Mouse (Mus musculus): Measurements from ENCODE around the gene Zdhhc14.

Gene Zdhhc14

DNA sequence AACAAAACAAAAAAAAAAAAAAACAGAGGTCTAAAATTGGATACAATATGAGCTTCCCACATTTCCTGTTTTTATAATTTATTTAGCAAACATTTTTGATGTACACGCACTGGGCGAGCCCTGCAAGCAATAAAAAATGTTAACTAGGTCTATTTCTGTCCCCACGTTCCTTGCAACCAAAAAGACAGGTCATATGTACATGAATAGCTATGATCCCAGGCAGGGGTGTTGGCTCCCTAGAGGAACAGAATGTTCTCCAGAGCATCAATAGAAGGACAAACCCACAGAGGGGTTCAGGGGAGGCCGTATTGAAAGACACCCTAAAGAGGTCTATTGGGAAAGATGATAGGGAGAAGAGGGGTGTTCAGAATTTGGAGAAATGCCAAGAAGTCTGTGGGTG lies 106.6 kb downstream of the Zdhhc14 start:
- no peak for TF ChIP-seq GATA4 (IDR thresholded peaks at IDR 0.05; ENCODE audit: insufficient replicate concordance, low read length)

DNA sequence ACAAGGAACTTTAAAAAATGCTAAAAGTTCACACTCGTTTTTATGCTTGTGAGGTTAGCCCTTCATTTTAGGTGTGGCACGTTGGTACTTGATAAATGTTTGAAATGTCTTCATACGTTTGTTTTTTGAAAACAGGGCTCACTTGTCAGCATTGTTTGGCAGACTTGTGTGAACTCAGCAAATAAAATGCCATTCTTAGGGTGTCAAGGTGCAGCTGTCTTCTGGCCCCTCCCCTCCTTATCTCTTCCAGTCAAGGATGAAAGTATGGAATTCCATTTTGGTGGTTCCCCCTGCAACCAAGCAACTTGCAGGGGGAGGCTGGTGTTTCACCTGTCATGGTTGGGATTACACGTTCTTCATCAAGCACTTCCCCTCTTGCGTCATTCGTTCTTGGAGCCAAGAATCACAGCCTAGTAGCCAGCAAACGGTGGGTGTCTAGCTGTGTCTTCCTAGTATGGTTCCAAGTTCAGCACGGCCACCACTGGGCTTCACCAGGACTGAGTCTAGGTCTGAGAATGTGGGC lies 108.2 kb downstream of the Zdhhc14 start:
- no peak for TF ChIP-seq GATA4 (IDR thresholded peaks at IDR 0.05; ENCODE audit: insufficient replicate concordance, low read length)

DNA sequence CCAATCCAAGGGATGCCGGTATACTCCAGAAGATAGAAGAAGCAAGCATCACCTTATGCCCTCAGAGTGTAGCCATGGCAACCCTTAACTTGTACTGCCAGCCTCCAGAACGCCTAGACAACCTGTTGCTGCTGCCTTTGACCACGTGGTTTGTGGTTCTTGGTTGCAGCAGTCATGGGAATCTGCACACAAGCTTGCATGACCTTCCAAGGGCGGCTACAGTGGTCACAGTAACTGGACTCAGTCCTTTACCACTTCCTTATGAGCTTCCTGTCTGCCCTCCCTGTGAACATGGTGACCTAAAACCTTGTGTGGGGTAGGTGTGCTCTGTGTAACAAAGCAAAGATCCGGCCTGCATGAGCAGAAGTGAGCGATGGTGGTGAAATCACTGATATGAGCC lies 109.6 kb downstream of the Zdhhc14 start:
- TF ChIP-seq GATA4 (IDR thresholded peaks at IDR 0.05; ENCODE audit: insufficient replicate concordance, low read length) = no peak

DNA sequence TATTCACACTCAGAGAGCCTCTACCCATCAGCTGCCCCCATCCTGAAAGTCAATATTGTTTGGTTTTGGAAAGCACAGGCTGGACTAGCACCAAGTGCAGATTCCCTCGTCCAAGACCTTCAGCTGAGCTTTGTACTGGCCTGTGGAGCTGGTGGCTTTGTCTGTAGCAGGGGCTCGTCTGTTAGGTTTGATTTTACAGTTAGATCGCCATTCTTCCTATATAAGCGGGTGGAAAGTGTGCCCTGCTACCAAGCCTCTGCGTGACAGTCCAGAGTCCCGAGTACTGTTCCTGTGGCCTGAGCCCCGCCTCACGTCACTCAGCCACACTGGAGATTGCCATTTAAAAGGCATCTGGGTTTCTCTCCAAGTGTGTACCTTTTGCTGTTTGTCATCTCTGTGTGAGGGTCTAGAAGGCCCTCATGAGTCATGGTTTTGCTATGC lies 113.8 kb downstream of the Zdhhc14 start:
- TF ChIP-seq GATA4 (IDR thresholded peaks at IDR 0.05; ENCODE audit: insufficient replicate concordance, low read length) = no peak

DNA sequence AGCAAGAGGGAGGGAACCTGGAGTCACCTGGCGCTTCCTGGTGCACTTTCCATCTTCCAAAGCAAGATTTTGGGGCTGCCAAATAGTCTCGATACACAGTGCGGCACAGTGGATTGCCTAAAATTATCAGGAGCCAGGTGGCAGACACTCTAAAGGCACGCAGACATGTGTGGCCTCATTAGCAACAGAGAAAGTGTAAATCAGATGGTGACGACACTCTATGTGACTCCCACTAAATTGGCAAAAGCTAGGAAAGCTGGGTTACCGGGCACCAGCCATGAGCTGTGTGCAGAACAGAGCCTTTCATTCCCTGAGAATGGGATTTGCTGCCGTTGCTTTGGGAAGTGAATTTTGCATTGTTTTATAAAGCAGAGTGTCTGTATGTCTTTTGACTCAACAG lies 115.0 kb downstream of the Zdhhc14 start:
- no peak for TF ChIP-seq GATA4 (IDR thresholded peaks at IDR 0.05; ENCODE audit: insufficient replicate concordance, low read length)

DNA sequence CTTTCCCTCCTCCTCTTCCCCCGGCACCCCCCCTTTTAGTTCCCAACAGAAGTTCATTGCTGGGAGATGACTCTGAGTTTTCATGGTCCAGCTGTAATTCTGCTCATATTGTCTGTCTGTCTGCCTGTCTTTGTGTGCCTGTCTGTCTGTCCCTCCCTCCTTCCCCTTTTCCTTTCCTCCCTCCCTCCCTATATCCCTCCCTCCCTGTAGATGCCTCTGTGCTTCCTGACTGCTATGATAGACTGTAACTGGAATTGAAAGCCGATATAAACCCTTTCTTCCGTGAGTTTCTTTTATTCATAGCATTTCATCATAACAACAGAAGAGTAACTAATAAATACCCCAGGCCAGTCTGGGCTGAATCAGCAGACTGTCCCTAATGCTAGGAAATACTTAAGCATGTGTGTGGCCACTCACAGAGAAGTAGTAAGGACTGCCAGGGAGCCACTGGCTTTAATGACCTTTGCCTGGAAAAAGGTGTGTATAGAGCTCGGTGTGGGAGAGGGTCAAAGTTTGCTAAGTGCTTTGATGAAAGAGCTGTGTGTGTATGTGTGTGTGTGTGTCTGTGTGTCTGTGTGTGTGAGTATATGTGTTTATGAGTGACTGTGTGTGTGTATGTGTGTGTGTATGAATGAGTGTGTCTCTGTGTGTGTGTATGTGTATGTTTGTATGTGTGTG lies 117.7 kb downstream of the Zdhhc14 start:
- TF ChIP-seq GATA4 (IDR thresholded peaks at IDR 0.05; ENCODE audit: insufficient replicate concordance, low read length) = no peak

DNA sequence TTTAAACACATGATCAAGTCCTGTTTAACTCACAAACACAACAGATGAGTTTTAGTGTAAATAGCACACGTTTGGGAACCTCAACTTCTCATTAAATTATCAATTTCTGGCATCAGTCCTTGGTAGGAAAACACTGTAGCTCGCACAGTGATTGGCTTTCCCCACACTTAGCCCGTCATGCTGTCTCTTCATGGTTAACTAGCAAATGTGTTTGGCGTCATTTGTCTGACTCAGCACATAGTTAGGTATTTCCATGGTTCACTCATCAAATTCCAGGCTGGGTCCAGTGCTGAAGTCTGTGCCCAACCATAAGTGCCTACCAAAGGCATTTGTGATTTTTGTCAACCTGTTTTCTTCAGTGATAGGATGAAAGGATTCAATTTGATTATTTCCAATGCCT lies 119.9 kb downstream of the Zdhhc14 start:
- no peak for TF ChIP-seq GATA4 (IDR thresholded peaks at IDR 0.05; ENCODE audit: insufficient replicate concordance, low read length)

DNA sequence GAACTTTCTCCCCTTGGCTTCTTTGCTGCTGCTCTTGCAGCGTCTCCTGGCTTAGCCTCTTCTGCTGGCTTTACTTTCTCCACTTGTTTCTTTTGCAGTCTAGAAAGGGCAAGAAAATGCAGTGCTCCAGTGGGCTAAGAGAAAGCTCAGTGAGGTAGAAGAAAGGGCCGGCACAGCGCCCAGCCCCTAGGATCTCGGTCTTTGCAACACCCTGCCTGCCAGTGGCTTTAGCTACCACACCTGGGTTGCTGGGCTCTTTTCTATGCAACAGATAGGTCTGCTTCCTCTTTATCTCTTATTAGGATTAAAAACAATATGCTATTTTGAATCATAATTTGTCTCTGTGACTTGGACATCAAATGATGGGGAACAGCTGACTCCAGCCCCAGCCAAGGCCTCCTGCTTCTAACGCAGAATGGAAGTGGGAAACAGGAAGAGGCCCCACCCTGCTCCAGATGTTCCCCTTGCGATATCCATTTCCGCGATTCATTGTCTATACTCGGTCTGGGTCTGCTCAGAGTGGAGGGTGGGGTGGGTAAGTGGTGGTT lies 122.5 kb downstream of the Zdhhc14 start:
- TF ChIP-seq GATA4 (IDR thresholded peaks at IDR 0.05; ENCODE audit: insufficient replicate concordance, low read length) = peak; percentile 71; the same call in 1 of the 2 replicates

DNA sequence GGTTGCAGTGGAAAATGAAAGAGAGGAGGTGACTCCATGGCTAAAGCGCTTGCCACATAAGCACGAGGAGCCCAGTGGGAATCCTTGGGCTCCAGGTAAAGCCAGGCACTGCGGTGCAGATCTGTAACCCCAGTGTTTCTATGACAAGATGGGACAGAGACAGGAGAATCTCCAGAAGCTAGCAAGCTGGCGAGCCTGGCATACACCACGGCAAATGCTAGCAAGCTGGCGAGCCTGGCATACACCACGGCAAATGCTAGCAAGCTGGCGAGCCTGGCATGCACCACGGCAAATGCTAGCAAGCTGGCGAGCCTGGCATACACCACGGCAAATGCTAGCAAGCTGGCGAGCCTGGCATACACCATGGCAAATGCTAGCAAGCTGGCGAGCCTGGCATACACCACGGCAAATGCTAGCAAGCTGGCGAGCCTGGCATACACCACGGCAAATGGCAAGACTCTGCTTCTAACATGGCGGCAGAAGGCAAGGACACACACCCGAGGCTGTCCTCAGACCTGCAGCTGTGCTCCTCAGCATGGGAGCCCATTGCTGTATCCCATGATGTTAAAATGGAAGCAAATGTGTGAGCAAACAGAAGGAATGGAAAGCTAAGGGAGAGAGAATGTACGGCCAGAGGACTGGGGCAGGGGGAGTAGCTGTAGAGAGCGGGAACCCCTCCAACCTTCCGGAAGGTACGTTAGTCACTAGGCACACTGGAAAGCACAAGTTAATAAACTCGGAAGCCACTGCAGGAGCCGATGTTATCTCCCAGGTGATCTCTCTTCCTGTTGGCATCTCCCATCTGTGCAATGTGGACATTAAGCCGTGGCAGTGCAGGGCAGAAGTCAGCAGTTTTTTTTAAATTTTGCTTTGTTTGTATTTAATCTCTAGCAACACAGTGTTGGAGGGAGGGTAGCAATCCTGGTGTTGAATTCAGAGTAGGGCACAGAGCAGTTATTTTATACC lies 129.6 kb downstream of the Zdhhc14 start:
- no peak for TF ChIP-seq GATA4 (IDR thresholded peaks at IDR 0.05; ENCODE audit: insufficient replicate concordance, low read length)

DNA sequence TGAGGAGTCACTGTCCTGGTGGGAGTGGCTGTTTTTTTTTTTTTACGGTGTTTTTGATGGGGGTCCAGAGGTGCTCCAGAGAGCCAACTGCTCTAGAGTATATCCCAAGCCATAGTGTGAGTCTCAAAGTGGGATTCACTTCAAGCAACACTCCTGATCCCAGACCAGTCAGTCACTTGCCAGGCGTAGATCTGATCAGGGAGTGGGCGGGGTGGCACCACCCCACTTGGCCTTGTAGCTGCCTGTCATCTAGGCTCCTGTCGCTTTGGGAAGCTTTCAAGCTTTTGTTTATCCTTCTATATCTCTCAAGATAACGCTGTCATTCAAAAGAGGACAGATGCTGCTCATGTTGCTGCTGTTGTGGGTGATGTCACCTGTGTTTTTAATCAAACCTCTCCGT lies 130.4 kb downstream of the Zdhhc14 start:
- no peak for TF ChIP-seq GATA4 (IDR thresholded peaks at IDR 0.05; ENCODE audit: insufficient replicate concordance, low read length)

DNA sequence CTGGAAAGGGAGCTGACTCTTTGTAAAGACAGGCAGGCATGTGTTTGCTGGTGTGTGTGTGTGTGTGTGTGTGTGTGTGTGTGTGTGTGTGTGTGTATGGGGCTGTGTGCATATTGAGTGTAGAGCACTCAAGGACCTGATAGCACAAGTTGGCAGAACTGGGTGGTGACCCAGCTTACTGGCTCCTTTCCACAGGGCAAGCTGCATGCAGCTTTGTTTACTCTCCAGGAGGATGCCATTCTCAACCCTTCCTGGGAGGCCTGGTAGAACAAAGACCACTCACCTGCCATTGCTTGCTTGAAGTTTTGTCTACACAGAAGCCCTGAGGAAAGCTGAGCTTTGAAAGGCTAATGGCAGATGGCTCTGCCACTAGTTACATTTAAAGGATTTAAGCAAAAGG lies 130.8 kb downstream of the Zdhhc14 start:
- no peak for TF ChIP-seq GATA4 (IDR thresholded peaks at IDR 0.05; ENCODE audit: insufficient replicate concordance, low read length)

DNA sequence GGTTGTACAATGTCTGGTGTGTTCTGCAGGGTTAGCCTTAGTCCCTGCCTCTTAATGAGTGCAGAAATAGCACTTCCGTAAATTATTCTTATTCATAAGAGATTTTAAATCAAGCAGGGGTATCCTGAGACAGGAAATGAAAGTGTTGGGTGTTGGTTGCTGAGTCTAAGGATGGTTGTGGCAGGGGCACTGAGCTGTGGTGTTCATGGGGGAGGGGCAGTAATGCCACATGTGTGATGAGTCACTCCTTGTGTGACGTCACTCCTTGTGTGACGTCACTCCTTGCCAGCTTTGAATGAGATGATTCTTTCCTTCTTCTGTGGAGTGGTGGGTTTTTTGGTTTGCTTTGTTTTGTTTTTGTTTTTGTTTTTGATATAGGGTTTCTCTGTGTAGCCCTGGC lies 134.0 kb downstream of the Zdhhc14 start:
- TF ChIP-seq GATA4 (IDR thresholded peaks at IDR 0.05; ENCODE audit: insufficient replicate concordance, low read length) = no peak

DNA sequence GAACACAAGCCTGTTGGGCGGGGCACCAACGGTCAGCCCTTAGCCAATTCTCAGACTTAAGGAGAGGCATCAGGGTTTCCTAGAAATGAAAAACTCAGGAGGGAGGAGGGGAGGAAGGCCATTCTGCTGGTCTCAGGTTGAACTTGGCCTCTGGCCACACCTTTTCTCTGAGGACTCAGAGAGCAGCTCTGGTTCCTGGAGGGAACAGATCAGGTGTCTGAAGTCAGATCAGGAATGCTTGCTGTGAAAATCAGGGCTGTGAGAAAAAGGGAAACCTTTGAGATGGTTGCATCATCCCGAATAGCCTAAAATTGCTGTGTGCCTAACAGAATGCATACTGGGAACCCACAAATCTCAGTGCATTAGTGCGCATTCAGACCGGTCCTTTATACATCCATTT lies 135.3 kb downstream of the Zdhhc14 start:
- no peak for TF ChIP-seq GATA4 (IDR thresholded peaks at IDR 0.05; ENCODE audit: insufficient replicate concordance, low read length)

DNA sequence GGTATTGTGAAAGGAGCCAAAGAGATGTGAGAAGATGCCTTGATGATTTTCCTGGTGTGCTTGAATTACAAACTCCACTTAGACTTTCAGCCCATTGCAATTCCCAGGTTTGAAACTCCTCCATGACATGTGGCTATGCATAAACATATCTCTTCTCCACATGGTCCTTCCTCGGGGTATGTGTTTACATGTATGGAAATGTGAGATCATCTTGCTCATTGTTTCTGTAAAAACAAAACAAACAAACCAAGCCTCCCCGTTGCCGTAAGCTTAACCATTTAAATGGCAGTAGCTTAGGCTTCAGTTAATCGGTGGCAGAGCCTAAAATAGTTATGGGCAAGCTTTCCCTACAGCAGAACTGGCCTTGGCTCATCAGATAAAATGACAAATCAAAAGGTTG lies 137.3 kb downstream of the Zdhhc14 start:
- no peak for TF ChIP-seq GATA4 (IDR thresholded peaks at IDR 0.05; ENCODE audit: insufficient replicate concordance, low read length)

DNA sequence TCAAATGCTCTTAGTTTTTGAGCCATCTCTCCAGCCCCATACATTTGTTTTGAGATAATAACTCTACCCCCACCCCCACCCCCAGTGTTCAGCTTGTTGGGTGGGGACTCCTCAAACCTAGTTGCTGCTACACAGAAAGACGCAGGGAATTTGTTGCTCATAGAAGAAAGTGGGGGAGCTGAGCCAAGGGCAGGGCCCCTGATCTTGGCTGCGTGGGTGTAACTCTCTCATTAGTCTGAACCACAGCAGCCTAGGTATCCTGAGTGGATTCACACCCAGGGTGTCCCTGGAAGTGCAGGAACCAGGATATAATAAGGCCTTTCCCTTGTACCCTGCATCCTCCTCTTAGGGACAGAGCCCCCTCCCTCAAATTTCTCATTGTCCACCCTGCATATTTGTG lies 142.9 kb downstream of the Zdhhc14 start:
- no peak for TF ChIP-seq GATA4 (IDR thresholded peaks at IDR 0.05; ENCODE audit: insufficient replicate concordance, low read length)

DNA sequence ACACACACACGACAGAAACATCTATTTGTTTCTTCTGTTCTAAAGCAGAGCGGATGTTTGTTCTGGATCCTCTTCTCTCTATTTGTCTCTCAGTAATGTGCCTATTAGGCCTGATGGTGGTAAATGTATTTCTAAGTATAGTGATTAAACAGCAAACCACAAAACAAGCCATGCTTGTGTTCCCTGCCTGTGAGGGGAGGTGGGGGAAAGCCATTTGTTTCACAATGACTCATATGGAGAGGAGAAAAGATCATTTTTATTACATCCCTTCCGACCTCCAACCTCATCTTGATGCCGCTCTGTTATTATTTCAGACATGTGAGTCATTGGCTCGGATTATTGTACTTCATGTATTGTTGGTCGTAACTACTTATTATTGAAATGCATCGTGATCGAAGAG lies 149.1 kb downstream of the Zdhhc14 start:
- TF ChIP-seq GATA4 (IDR thresholded peaks at IDR 0.05; ENCODE audit: insufficient replicate concordance, low read length) = no peak

Measured in liver, adult (tissue).